Mouse (Mus musculus) layer of hippocampus, adult 9-10 months (tissue): ENCODE measurements around the gene 2300009A05Rik.

Source experiments
- DNase-seq: peaks from one replicate; pipeline ENCODE4 v3.0.0; 2022; ENCODE audit warnings: low spot score

Gene 2300009A05Rik

DNA sequence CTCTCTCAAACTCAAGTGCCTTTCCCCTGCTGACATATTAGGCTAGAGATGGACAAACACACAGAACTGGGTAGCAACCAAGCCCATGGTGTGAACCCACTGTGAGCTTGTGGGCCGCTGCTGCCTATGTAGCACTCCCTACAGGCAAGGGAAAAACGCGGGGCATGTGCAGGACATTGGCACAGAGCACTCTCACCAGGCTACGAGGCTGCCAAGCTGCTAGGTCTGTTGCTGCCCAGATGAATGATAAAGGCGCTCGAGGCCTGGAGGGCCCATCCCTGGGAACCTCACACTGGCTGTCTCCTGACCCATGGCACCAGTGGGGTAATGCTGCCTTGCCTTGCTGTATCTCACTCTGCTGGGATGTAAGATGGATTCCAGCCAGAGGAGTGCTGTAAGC, 53.0 kb downstream of the 2300009A05Rik start:
- DNase-seq: no peak
